Mouse (Mus musculus): ENCODE data around the gene Tas2r106.

Tas2r106 gene

GRCm38 (mm10) chr6:131678786-131679185 lies at the start of gene Tas2r106:
Gene Tas2r106, minus strand, starts transcription at chr6:131678886.
- DNase-seq, result no peak

DNA sequence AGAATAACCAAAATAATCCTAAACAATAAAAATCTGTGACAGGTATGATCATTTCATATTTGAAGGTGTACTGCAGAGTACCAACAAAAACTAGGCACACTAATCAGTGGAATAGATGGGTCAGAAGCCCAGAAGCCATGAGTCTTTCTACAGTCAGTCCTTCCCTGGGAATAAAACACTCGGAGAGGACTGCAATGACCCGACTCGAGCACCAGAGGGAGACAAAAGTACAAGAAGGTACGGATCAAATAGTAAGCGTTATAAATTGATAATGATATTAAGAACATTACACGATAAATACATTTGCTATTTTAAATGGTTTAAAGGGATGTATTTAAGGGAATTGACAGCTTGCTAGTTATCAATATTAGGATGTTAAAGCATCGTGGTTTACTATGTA lies 34.1 kb upstream of the Tas2r106 start:
- no peak for DNase-seq

DNA sequence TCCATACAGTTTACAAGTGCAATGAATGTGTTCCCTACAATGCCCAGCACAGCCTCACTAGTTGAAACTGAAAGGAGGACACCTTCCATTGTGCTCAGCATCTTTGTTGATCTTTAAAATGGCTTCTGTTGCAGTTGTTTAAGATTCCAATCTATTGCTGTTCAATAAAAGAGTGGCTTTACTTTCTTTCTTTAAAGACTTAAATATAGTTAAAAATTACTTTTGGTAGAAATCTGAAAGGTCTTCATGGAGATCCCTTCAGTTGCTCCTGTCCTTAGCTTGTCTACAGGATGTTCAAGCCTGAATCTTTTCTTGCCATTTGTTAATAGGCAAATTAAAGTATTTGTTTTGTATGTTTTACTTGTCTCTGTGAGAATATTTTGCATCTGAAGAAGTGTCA lies 11.3 kb upstream of the Tas2r106 start, which contains the start of gene Tas2r114:
TSS of gene Tas2r114 (minus strand) at position 101 of the 400 bp plus-strand sequence.
- DNase-seq, result no peak

DNA sequence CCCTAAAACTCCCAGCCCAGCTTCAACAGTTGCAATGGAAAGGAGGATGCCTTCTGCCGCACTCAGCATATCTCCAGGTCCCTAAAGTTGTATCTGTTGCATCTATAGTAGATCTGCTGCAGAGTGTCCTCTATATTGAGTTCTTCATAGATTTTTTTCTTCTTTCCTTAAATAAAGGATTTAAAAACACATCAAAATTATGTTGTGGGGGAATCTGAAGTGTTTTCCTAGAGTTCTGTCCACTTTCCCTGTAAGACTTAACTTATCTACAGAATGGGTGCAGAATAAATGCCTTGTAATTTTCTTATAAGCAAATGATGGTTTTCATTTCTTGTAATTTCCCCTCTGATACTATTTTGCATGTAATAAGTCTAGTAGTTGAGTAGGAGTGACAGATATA lies 8.7 kb upstream of the Tas2r106 start, which contains the start of gene Tas2r105:
TSS of gene Tas2r105 (minus strand) at position 101 of the 400 bp plus-strand sequence.
- DNase-seq, result no peak

DNA sequence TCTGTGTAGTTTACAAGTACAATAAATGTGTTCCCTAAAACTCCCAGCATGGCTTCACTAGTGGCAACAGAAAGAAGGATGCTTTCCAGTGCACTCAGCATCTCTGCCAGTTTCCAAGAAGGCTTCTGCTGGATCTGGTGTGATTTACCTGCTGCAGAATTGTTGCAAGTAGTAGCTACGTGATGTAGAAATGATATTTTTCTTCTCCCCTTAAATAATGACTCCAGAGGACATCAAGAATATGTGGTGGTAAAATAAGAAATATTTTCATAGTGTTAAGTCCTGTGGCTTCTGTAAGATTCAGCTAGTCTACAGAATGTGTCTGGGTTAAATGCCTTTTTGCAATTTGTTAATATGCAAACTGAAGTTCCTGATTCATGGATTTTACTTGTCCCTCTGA lies 7.0 kb upstream of the Tas2r106 start, which contains the start of gene Tas2r104:
TSS of gene Tas2r104 (minus strand) at position 101 of the 400 bp plus-strand sequence.
- no peak for DNase-seq

- DNase-seq, result no peak
These were observed 18.6 kb downstream of the Tas2r106 start, which contains the start of gene Tas2r107 for GRCm38 (mm10) chr6:131660049-131660448. Gene Tas2r107, minus strand, starts transcription at chr6:131660149.

GRCm38 (mm10) chr6:131630812-131631211 lies 47.9 kb downstream of the Tas2r106 start, which contains the start of gene Tas2r130:
Gene Tas2r130, minus strand, starts transcription at chr6:131630912.
- DNase-seq, result no peak
